Mouse (Mus musculus) T-helper 17 cell (primary cell): ENCODE data around the gene Pknox2.

Experiments used
- in situ Hi-C, 2 experiments: fragments of 300-600 bp; cut with MboI, MseI; formaldehyde crosslinking; loops; 1 replicate in 1 of 2; 2 replicates in 1 of 2; pipeline ENCODE4 v1.15.1; 2025; ENCODE audit warnings: high pct_unique_total_duplicates in 2 of 2

The Pknox2 gene

DNA sequence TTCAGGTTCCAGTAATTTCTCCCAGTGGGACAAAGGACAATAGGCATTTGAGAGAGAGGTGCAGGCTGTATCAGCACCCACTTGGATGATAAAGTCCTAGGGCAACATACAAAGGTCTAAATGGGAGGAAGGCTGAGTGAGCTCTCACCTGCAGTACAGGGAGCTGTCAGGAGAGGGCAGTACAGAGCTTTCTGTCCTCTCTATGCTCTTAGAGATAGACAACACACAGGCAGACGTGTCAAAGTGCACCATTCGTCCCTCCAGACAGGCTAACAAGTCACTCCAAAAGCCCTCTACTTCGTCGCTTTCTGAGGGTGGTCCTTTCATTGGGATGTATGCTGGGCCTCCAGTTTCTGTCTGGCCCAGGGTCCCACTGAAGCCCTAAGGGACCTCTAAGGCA lies 256.7 kb downstream of the Pknox2 start:
- in situ Hi-C loops, result loop anchor here in 1 of 2 experiments (25.0 kb wide), 1 partner anchor 428 kb away; no protein-coding TSS in a partner anchor

- in situ Hi-C loops, result loop anchor here in 1 of 2 experiments (25.0 kb wide), 1 partner anchor 423 kb away; no protein-coding TSS in a partner anchor
Observed at GRCm38 (mm10) chr9:36885237-36885636, 262.0 kb downstream of the Pknox2 start.

GRCm38 (mm10) chr9:36883569-36883968 lies 263.6 kb downstream of the Pknox2 start:
- in situ Hi-C loops, result loop anchor here in 1 of 2 experiments (25.0 kb wide), 1 partner anchor 421 kb away; no protein-coding TSS in a partner anchor

DNA sequence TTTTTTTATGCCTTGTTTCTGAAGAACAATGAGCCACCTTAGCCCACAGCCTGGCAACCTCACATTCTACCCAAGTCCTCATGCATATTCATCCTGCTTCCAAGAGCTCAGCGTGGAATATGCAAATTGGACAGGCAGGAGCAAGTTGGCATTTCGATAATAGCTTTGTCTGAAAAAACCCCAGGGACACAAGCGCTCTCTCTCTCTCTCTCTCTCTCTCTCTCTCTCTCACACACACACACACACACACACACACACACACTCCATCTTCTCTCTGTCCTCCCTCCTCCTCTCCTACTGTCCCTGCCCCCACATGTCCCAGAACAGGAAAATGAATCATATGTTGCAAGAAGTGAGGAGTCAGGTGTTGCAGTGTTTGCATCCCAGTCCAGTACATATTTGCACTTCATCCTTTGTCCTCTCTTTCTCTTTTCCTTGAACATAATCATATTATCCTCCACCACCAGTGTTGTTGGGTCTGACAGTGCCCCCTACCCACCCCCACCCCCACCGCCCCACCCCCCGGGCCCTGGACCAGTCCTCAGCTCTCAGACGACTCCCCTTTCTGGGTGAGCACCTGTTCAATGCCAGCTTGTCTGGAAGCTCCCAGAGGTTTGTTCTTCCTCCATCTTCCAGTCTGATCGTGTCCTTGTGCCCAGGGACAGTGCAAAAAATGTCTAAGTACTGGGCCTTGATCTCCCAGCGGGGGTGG lies 265.0 kb downstream of the Pknox2 start:
- in situ Hi-C loops, result loop anchor here in 1 of 2 experiments (25.0 kb wide), 1 partner anchor 420 kb away; no protein-coding TSS in a partner anchor

DNA sequence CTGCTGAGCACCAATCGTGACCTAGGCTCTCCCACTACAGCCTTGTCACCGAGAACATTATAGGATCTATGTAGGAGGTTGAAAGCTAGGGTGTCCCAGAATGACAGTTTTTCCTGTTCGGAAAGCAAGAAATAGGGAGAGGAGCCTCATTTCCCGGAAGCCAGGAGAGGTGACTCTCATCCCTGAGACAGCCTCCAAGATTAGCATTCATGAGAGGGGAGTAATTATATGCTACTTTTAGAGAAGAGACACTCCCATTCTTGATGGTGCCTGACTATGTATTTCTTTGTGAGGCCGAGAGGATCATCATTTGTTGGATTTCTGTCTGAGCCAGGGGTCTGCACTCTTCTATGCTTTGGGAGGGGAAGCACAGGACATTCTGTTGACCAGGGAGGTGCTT lies 265.6 kb downstream of the Pknox2 start:
- in situ Hi-C loops, result loop anchor here in 1 of 2 experiments (25.0 kb wide), 1 partner anchor 419 kb away; no protein-coding TSS in a partner anchor

DNA sequence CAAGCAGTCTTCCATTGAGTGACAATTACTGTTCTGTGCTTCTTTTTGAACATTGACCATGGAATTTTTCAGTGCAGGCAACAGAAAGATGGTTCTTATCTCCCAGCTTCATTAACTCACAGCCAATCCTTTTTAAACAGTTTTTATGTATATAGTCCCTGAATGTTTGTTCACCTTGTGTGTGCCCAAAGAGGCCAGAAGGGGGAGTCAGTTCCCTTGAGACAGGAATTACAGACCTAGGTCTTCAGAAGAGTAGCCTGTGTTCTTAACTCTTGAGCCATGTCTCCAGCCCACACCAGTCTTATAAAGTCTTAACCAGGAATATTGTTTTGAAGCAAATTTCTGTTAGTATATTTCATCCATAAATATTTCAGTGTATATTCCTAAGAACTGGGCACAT lies 270.4 kb downstream of the Pknox2 start:
- in situ Hi-C loops, result loop anchor here in 1 of 2 experiments (25.0 kb wide), 1 partner anchor 414 kb away; no protein-coding TSS in a partner anchor

DNA sequence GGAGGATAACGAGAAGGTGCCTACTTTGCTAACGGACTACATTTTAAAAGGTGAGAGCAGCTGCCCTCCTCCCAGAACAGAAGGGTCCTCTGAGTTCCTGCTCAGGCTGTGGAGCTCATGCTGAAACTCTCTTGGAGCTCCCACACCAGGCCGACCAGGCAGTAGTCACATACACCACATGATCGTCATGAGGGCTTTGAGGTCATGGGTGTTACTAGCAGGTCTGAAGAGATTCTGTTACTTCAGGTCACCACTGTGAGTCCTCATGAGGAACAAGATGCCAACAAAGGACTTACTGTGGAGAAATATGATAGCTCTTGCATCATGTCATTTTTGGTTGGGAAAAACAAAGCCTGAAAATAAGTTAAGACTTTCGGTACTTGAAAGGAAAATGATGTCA lies 270.9 kb downstream of the Pknox2 start:
- in situ Hi-C loops, result loop anchor here in 1 of 2 experiments (25.0 kb wide), 1 partner anchor 414 kb away; no protein-coding TSS in a partner anchor

GRCm38 (mm10) chr9:36873796-36874195 lies 273.4 kb downstream of the Pknox2 start:
- in situ Hi-C loops, result no loop called here

DNA sequence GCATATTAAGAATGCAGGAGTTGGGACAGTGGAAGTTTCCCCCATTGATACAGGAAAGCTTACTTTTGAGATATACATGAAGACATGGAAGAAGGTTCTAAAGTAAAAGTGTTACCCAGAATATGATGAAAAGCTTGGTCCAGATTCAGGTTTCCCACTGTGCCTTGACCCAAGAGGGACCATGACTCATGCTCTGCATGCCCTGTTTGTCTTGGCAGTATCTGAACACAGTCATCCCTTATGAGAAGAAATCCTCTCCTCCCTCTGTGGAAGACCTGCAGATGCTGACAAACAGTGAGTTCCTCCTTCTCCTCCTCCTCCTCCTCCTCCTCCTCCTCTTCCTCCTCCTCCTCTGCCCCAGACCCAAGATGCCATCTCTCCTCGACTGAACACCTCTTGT lies 276.9 kb downstream of the Pknox2 start:
- in situ Hi-C loops, result no loop called here

- in situ Hi-C loops, result no loop called here
Observed at GRCm38 (mm10) chr9:36868662-36869061, 278.5 kb downstream of the Pknox2 start.

DNA sequence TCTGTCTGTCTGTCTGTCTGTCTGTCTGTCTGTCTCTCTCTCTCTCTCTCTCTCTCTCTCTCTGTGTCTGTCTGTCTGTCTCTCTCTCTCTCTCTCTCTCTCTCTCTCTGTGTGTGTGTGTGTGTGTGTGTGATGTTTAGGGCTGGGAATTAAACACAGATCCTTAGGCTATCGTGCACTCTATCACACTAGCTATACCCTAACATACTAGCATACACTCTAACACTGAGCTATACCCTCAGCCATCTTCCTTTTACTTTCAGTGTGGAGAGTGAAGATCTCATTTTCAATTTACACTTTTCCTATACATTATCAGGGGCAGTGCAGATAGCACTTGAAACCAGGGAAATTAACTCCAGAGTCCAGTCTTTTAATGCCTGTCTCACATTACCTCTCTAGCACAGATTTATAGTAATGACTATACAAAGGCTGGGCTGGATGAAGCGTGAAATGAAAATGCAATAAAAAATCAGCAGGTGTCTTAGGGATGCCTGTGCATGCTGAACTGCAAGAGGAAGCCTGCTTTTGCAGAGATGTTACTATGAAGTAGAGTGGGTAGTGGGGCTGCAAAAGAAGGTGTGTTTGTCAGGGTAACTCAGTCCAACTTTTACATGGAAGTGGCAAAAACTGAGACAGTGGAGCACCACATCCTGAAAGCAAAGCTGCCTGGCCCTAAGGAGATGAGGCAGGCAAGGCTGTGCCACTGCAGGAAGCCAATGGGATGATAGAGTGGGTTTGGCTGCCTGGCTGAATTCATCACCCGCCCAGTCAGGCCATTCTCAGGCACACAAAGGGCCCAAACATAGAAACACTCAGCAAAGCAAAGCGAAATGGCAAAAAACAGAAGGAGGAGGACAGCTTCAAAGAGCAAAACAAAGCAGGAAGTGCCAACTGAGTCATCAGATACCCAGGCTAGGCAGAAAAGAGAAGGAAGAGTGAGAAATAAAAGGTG lies 282.1 kb downstream of the Pknox2 start:
- in situ Hi-C loops, result no loop called here

DNA sequence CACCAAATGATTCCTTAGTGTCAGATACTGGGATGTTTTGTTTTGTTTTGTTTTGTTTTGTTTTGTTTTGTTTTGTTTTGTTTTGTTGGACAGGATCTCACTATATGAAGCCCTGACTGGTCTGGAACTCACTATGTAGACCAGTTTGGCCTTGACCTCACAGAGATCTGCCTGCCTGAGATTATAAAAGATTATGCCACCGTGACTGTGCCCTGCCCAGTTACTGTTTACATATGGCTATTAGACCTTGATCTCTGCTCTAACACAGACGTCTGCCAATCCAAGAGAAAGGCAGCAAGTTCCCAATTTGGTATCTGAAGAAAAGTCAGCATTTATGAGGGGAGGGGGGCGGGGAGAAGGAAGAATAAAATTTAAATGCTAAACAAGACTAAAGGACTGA lies 283.5 kb downstream of the Pknox2 start:
- in situ Hi-C loops, result no loop called here

GRCm38 (mm10) chr9:36862576-36862975 lies 284.6 kb downstream of the Pknox2 start:
- in situ Hi-C loops, result no loop called here

GRCm38 (mm10) chr9:36858677-36859076 lies 288.5 kb downstream of the Pknox2 start:
- in situ Hi-C loops, result no loop called here

- in situ Hi-C loops, result no loop called here
Observed at GRCm38 (mm10) chr9:36857476-36858117, 289.6 kb downstream of the Pknox2 start.

DNA sequence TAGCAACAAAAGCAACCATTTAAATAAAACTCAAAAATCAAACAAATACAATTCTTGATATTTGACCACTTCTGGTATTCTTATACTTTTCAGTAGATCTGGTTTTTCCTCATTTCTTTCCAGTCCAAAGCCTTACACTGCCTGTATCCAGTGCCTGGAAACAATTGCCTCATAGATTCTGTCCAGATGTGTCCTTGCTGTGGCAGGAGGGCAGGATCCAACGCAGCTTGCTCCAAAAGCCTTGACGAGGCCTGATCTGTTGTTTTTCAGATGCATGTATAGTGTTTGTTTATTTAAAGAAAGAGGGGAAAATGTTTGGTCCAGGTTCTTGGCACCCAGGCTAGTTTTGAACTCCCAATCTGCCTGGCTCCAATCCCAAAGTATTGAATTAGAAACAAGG lies 290.9 kb downstream of the Pknox2 start:
- in situ Hi-C loops, result no loop called here

- in situ Hi-C loops, result no loop called here
Observed at GRCm38 (mm10) chr9:36852175-36852574, 295.0 kb downstream of the Pknox2 start.

- in situ Hi-C loops, result no loop called here
Observed at GRCm38 (mm10) chr9:36850091-36850490, 297.1 kb downstream of the Pknox2 start.

- in situ Hi-C loops, result no loop called here
Observed at GRCm38 (mm10) chr9:36848661-36849060, 298.5 kb downstream of the Pknox2 start.

DNA sequence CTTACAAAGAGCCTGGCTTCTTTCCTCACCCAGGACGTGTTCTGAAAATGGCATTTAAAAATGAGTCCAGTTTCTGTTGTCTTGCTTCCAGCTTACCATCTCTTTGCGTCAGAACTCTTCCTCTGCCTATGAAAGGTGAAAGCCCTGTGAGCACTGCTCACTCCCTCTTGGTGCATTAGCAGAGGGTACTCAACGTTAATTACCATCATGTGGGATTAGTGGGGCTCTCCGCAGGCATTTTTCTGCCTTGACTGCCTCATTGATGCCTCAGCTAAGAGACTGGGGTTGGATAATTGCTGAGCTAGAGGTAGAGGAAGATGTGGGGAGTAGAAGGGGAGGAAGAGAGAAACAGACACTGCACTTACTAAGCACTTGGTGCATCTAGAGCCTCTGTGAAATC lies 300.9 kb downstream of the Pknox2 start:
- in situ Hi-C loops, result no loop called here
